Mouse (Mus musculus): Measurements from ENCODE around the gene Prima1. TPM values are rescaled to one million over a fixed set of nuclear protein-coding genes. Genes with fewer than 3 reads are reported as not detected.

The Prima1 gene
- polyA plus RNA-seq, 1 experiment from 2014 or later = 0.51 TPM

- no peak for TF ChIP-seq CTCF (IDR thresholded peaks at IDR 0.05; ENCODE audit: low read depth)
- Histone ChIP-seq H3K9ac (ENCODE audit: low read depth, low read length) (no peak overlapping the region), H3K4me3 (ENCODE audit: low read depth, low read length) (no peak overlapping the region), H3K36me3 (ENCODE audit: control insufficient read depth, insufficient read depth) (no peaks in the 10 kb centered on the region), H3K27ac (ENCODE audit: low read depth, low read length) (no peak overlapping the region), H3K4me2 (replicated peaks; ENCODE audit: low read depth) (no peak overlapping the region), H3K4me1 (replicated peaks; ENCODE audit: control insufficient read depth, insufficient read depth, low read length) (no peaks in the 10 kb centered on the region), H3K27me3 (replicated peaks; ENCODE audit: control insufficient read depth, insufficient read depth, low read length) (no peaks in the 10 kb centered on the region), H3K9me3 (ENCODE audit: control insufficient read depth) (no peaks in the 10 kb centered on the region)
- no peak for ATAC-seq
- WGBS = 56% methylated on average over 4 of the region's 4 CpGs
These were observed 34.5 kb upstream of the Prima1 start for GRCm38 (mm10) chr12:103276422-103276821.

- Histone ChIP-seq H3K4me2 (replicated peaks; ENCODE audit: low read depth) (no peak overlapping the region), H3K4me1 (replicated peaks; ENCODE audit: control insufficient read depth, insufficient read depth, low read length) (no peaks in the 10 kb centered on the region), H3K4me3 (ENCODE audit: low read depth, low read length) (no peak overlapping the region), H3K27ac (ENCODE audit: low read depth, low read length) (no peak overlapping the region), H3K9ac (ENCODE audit: low read depth, low read length) (no peak overlapping the region), H3K9me3 (ENCODE audit: control insufficient read depth) (no peaks in the 10 kb centered on the region), H3K36me3 (ENCODE audit: control insufficient read depth, insufficient read depth) (no peaks in the 10 kb centered on the region), H3K27me3 (replicated peaks; ENCODE audit: control insufficient read depth, insufficient read depth, low read length) (no peaks in the 10 kb centered on the region)
- no peak for TF ChIP-seq CTCF (IDR thresholded peaks at IDR 0.05; ENCODE audit: low read depth)
- no peak for ATAC-seq
- WGBS = 81% methylated on average over 2 of the region's 2 CpGs
These were observed 31.8 kb upstream of the Prima1 start for GRCm38 (mm10) chr12:103273732-103274131.

GRCm38 (mm10) chr12:103273051-103273450, 31.1 kb upstream of the Prima1 start:
- H3K36me3 ChIP-seq (ENCODE audit: control insufficient read depth, insufficient read depth) = no peaks in the 10 kb centered on the region
- no peak for ATAC-seq
- TF ChIP-seq CTCF (IDR thresholded peaks at IDR 0.05; ENCODE audit: low read depth) = no peak
- H3K4me3 ChIP-seq (ENCODE audit: low read depth, low read length) = no peak overlapping the region
- WGBS = 60% methylated on average over 6 of the region's 6 CpGs
- no peaks in the 10 kb centered on the region for H3K27me3 ChIP-seq (replicated peaks; ENCODE audit: control insufficient read depth, insufficient read depth, low read length)
- H3K4me1 ChIP-seq (replicated peaks; ENCODE audit: control insufficient read depth, insufficient read depth, low read length) = no peaks in the 10 kb centered on the region
- H3K9ac ChIP-seq (ENCODE audit: low read depth, low read length) = no peak overlapping the region
- H3K27ac ChIP-seq (ENCODE audit: low read depth, low read length) = no peak overlapping the region
- no peaks in the 10 kb centered on the region for H3K9me3 ChIP-seq (ENCODE audit: control insufficient read depth)
- H3K4me2 ChIP-seq (replicated peaks; ENCODE audit: low read depth) = no peak overlapping the region

GRCm38 (mm10) chr12:103272176-103272575, 30.2 kb upstream of the Prima1 start:
- H3K27ac ChIP-seq (ENCODE audit: low read depth, low read length) = no peak overlapping the region
- H3K4me2 ChIP-seq (replicated peaks; ENCODE audit: low read depth) = no peak overlapping the region
- no peaks in the 10 kb centered on the region for H3K9me3 ChIP-seq (ENCODE audit: control insufficient read depth)
- no peak overlapping the region for H3K9ac ChIP-seq (ENCODE audit: low read depth, low read length)
- no peak for ATAC-seq
- WGBS = 84% methylated on average over 3 of the region's 3 CpGs
- no peaks in the 10 kb centered on the region for H3K4me1 ChIP-seq (replicated peaks; ENCODE audit: control insufficient read depth, insufficient read depth, low read length)
- TF ChIP-seq CTCF (IDR thresholded peaks at IDR 0.05; ENCODE audit: low read depth) = no peak
- no peaks in the 10 kb centered on the region for H3K27me3 ChIP-seq (replicated peaks; ENCODE audit: control insufficient read depth, insufficient read depth, low read length)
- no peaks in the 10 kb centered on the region for H3K36me3 ChIP-seq (ENCODE audit: control insufficient read depth, insufficient read depth)
- no peak overlapping the region for H3K4me3 ChIP-seq (ENCODE audit: low read depth, low read length)

GRCm38 (mm10) chr12:103266605-103267004, 24.7 kb upstream of the Prima1 start:
- no peak for ATAC-seq
- WGBS = 33% methylated on average over 3 of the region's 3 CpGs

GRCm38 (mm10) chr12:103262017-103262865, 20.3 kb upstream of the Prima1 start:
- WGBS = 56% methylated on average over 13 of the region's 13 CpGs
- Histone ChIP-seq H3K27me3 (replicated peaks; ENCODE audit: control insufficient read depth, insufficient read depth, low read length) (no peaks in the 10 kb centered on the region), H3K9me3 (ENCODE audit: control insufficient read depth) (no peaks in the 10 kb centered on the region), H3K9ac (ENCODE audit: low read depth, low read length) (no peak overlapping the region), H3K4me1 (replicated peaks; ENCODE audit: control insufficient read depth, insufficient read depth, low read length) (no peaks in the 10 kb centered on the region), H3K36me3 (ENCODE audit: control insufficient read depth, insufficient read depth) (no peaks in the 10 kb centered on the region), H3K4me2 (replicated peaks; ENCODE audit: low read depth) (no peak overlapping the region), H3K4me3 (ENCODE audit: low read depth, low read length) (no peak overlapping the region), H3K27ac (ENCODE audit: low read depth, low read length) (no peak overlapping the region)
- TF ChIP-seq CTCF (IDR thresholded peaks at IDR 0.05; ENCODE audit: low read depth) = peak; percentile 75
- no peak for ATAC-seq

More at GRCm38 (mm10) chr12:103266605-103267004, 24.7 kb upstream of the Prima1 start:
- TF ChIP-seq CTCF (IDR thresholded peaks at IDR 0.05; ENCODE audit: low read depth) = no peak
- H3K36me3 ChIP-seq (ENCODE audit: control insufficient read depth, insufficient read depth) = no peaks in the 10 kb centered on the region
- H3K9me3 ChIP-seq (ENCODE audit: control insufficient read depth) = no peaks in the 10 kb centered on the region
- H3K27me3 ChIP-seq (replicated peaks; ENCODE audit: control insufficient read depth, insufficient read depth, low read length) = no peaks in the 10 kb centered on the region
- H3K4me1 ChIP-seq (replicated peaks; ENCODE audit: control insufficient read depth, insufficient read depth, low read length) = no peaks in the 10 kb centered on the region
- no peak overlapping the region for H3K27ac ChIP-seq (ENCODE audit: low read depth, low read length)
- no peak overlapping the region for H3K4me2 ChIP-seq (replicated peaks; ENCODE audit: low read depth)
- H3K4me3 ChIP-seq (ENCODE audit: low read depth, low read length) = no peak overlapping the region
- no peak overlapping the region for H3K9ac ChIP-seq (ENCODE audit: low read depth, low read length)
